Mouse (Mus musculus) right cerebral cortex, postnatal 25 days (tissue): ENCODE measurements at regions not wholly inside any gene's neighbourhood (a gene's known extent, or its start where the extent isn't known, plus 50 kb on each side); places are given as distances from the start of the nearest gene placed in this dataset.

Source experiments
- DNase-seq: peaks from one replicate; pipeline ENCODE4 v3.0.0; 2022

DNA sequence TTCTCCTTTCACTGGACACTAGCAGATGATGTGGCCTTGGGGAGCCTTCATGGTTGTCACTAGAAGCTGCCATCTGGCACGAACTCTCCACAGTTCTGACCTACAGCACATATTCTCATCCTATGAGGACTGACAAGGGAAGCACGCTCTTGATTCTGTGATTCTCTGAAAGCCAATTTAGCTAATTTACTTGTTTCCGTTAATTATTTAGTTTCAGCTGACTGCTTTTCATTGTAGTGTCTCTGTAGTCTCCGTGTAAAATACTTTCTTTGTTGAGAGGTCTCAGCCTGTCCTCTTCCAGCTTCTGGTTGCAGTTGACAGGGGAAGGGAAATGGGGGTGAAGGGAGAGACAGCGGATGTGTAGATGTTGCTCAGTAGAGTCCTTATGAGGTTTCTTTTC, 102.9 kb upstream of the Sp4 start:
- no peak for DNase-seq

- no peak for DNase-seq
These were observed 102.4 kb upstream of the Sp4 start for GRCm38 (mm10) chr12:118403519-118404087.

GRCm38 (mm10) chr12:118401377-118401776, 100.1 kb upstream of the Sp4 start:
- no peak for DNase-seq

DNA sequence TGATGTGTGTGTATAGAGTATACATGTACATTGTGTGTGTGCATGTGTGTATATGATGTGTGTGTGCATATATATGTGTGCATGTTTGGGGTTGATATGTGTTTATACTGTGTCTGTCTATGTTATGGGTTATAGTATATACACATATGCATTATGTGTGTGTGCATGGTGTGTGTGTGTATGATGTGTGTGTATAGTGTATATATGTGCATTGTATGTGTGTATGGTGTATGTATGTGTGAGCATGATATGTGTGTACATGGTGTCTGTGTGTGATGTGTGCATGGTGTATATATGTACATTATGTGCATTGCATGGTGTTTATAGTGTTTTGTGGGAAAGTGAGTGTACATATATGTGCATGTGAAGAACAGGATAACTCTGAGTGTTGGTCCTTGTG, 90.4 kb upstream of the Sp4 start:
- no peak for DNase-seq

GRCm38 (mm10) chr12:118381013-118381412, 79.8 kb upstream of the Sp4 start:
- no peak for DNase-seq

- no peak for DNase-seq
These were observed 76.7 kb upstream of the Sp4 start for GRCm38 (mm10) chr12:118377898-118378297.

DNA sequence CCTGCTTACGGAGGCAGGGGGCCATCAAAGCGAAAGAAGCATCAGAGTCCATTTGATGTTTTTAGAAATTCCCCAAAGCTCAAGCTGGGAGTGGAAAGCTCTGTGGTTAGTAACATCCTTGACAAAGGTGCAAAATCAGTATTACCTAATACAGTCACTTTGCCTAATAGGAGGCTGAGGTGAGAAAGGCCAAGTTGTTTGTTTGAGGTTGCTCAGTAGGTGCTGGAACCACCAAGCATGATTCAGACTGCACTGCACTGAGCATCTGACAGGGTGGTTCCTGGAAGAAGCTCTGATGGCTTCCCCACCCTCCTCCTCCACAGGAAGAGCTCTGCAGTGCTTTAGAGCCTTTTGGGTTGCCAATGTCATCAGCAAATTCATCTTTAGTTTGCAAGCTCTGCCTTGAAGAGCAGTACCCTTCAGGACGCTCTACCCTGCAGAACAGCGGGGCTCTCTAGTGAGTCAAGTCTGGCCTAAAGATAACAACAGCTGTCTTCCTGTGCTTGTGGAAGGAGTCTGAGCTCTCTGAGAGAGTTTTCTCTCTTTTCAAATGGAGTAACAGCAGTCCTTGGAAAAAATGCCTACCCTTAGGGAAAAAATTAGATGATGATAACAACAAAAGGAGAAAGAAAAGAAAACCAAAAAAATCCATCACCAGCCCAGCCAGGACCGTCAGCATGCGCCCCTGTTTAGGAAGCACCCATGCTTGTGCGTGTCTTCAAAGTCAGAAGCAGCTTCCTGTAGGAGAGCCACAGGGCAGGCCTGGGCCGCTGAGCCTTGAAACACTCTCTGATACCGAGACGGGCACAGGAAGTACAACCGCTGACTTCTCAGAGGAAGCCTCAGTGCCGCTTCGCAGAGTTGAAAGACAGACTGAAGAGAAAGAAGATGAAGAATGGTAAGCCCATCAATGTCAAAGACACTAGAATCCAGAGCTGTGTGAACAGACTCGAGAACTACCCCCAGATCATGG, 75.6 kb upstream of the Sp4 start:
- no peak for DNase-seq

GRCm38 (mm10) chr12:118373250-118373649, 72.0 kb upstream of the Sp4 start:
- peak; percentile 26 for DNase-seq

GRCm38 (mm10) chr12:118371905-118372304, 70.7 kb upstream of the Sp4 start:
- DNase-seq = no peak

- no peak for DNase-seq
These were observed 66.3 kb upstream of the Sp4 start for GRCm38 (mm10) chr12:118367307-118368076.

- DNase-seq = no peak
These were observed 51.6 kb upstream of the Sp4 start for GRCm38 (mm10) chr12:118352866-118353265.

GRCm38 (mm10) chr12:118351421-118351820, 50.2 kb upstream of the Sp4 start:
- no peak for DNase-seq
